Mouse (Mus musculus): ENCODE measurements at regions not wholly inside any gene's neighbourhood (a gene's known extent, or its start where the extent isn't known, plus 50 kb on each side); places are given as distances from the start of the nearest gene placed in this dataset.

DNA sequence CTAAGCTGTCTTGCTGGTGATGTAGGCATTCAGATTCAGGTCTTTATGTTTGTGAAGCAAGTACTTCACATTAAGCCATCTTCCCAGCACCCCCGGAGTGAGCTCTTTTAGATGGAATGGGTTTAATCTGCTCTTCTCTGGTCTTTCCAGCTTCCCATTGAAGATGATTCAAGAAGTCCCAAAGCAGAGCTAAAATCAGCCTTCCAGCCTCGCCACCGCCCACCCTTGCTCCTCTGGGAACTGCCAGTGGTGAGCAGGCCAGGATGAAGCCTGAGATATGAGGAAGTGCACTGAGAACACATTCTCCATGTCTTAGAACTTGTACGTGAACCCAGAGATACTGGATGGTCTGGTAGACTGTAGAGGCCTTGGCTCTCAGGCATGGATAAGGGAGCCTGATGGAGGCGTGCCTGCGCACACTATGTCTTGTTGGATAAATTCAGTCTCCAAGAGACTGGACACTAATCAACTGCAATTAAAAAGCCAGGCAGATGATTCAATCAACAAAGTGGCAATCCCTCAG lies 51.3 kb upstream of the Mrtfb start:
- Histone ChIP-seq H3K36me3 (ENCODE audit: control insufficient read depth, insufficient read depth, low read length) (no peaks in the 10 kb centered on the region), H3K9ac (ENCODE audit: low read length) (no peak overlapping the region), H3K4me2 (ENCODE audit: low read depth, severe bottlenecking) (no peak overlapping the region), H3K4me3 (ENCODE audit: low read depth, low read length) (no peak overlapping the region), H3K9me3 (ENCODE audit: control insufficient read depth, low read length) (no peaks in the 10 kb centered on the region), H3K27me3 (ENCODE audit: control insufficient read depth, insufficient read depth, low read length) (no peaks in the 10 kb centered on the region), H3K4me1 (ENCODE audit: control insufficient read depth, insufficient read depth, low read length) (no peaks in the 10 kb centered on the region), H3K27ac (replicated peaks; ENCODE audit: low read depth, low read length) (no peak overlapping the region)
- WGBS, result 90% methylated on average over 6 of the region's 6 CpGs
- DNase-seq (ENCODE audit: low spot score) (no peak), ATAC-seq (ENCODE audit: insufficient number of reproducible peaks, low FRiP score, low TSS enrichment, low read depth) (no peak)

DNA sequence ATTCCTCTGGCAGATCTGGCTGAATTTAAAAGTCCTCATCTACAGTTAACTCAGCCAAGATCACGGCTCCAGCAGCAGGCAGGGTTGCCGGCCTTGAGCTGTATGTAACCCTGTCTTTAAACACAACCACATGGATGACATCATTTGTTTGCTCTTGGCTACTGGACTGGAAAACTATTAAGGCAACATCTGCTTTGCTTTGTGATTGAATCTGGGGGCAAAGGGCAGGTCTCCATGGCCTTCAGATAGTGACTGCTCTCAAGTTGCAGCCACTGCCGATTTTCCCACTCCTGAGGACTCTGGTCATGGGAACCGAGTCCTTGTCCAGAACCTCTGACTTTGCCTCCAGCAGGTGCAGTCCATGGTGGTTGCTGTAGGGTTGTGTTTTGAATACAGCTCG lies 50.4 kb upstream of the Mrtfb start:
- Histone ChIP-seq H3K27ac (replicated peaks; ENCODE audit: low read depth, low read length) (no peak overlapping the region), H3K36me3 (ENCODE audit: control insufficient read depth, insufficient read depth, low read length) (no peaks in the 10 kb centered on the region), H3K9ac (ENCODE audit: low read length) (no peak overlapping the region), H3K4me2 (ENCODE audit: low read depth, severe bottlenecking) (no peak overlapping the region), H3K4me3 (ENCODE audit: low read depth, low read length) (no peak overlapping the region), H3K27me3 (ENCODE audit: control insufficient read depth, insufficient read depth, low read length) (no peaks in the 10 kb centered on the region), H3K9me3 (ENCODE audit: control insufficient read depth, low read length) (no peaks in the 10 kb centered on the region), H3K4me1 (ENCODE audit: control insufficient read depth, insufficient read depth, low read length) (no peaks in the 10 kb centered on the region)
- WGBS, result 23% methylated on average over 5 of the region's 5 CpGs
- ATAC-seq (ENCODE audit: insufficient number of reproducible peaks, low FRiP score, low TSS enrichment, low read depth), result no peak; the same call in 1 of the 2 replicates
- peak; percentile 34 for DNase-seq (ENCODE audit: low spot score)

All from limb, embryonic 11.5 days (tissue).